Mouse (Mus musculus): ENCODE measurements at regions not wholly inside any gene's neighbourhood (a gene's known extent, or its start where the extent isn't known, plus 50 kb on each side); places are given as distances from the start of the nearest gene placed in this dataset.
"Not testable (repeated sequence)": the region's sequence is repeated elsewhere in the genome, so short reads cannot be mapped to it uniquely, and the experiment has no call there.

- no peak for DNase-seq (ENCODE audit: low spot score in 2 of 2)
These were observed 55.2 kb downstream of the Gm12728 start for GRCm38 (mm10) chr4:105844675-105845466.

DNA sequence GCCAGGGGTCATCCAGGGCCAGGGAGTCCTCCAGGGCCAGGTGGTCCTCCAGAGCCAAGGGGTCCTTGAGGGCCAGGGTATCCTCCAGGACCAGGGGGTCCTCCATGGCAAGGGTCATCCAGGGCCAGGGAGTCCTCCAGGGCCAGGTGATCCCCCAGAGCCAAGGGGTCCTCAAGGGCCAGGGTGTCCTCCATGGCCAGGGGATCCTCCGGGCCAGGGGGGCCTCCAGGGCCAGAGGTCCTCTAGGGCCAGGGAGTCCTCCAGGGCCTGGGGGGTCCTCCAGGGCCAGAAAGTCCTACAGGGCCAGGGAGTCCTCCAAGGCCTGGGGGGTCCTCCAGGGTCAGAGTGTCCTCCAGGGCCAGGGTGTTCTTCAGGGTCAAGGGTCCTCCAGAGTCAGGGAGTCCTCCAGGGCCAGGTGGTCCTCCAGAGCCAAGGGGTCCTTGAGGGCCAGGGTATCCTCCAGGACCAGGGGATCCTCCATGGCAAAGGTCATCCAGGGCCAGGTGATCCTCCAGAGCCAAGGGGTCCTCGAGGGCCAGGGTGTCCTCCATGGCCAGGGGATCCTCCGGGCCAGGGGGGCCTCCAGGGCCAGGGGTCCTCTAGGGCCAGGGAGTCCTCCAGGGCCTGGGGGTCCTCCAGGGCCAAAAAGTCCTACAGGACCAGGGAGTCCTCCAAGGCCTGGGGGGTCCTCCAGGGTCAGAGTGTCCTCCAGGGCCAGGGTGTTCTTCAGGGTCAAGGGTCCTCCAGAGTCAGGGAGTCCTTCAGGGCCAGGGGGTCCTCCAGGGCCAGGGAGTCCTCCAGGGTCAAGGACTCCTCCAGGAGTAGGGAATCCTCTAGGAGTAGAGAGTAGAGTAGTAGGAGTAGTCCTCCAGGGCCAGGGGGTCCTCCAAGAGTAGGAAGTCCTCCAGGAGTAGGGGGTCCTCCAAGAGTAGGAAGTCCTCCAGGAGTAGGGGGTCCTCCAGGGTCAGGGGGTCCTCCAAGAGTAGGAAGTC lies 56.6 kb downstream of the Gm12728 start:
- DNase-seq (ENCODE audit: low spot score in 2 of 2): not testable (repeated sequence)

GRCm38 (mm10) chr4:105853086-105853485 lies 63.4 kb downstream of the Gm12728 start:
- DNase-seq (ENCODE audit: low spot score in 2 of 2): no peak

DNA sequence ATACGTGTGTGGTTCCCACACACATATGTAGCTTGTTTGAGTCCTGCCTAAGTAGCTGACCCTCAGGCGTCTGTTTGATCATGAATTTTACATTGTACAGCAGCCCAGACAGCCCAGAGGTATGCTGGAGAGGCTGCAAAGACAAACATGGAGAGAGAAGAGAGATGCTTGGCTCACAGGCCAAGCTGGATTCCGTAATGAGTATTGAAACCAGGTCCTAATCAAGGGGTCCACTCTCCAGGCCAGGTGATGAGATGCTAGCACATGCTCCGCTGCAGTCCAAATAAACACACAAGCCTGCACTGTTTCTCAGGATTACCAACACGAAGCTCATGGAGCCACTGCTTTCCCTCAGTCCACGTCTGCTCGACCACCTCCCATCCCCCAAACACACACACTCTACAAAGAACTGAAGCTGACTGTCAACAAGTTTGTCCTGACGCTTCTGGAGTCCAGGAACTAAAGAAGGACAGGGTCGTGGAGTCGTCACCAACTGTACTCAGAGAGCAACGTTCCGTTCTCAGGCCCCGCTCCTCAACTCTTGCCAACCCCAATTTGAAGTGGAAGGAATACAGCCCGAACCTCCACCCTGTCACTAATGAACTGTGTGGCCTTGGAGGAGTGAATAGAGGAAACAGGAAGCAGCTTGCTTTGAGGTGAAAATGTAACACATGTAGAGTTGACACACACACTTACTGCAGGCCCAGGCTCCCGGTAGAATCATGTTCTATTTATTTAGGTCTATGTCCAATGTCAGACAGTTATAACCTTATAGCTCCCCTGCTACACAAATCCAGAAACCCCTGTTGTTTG lies 69.6 kb downstream of the Gm12728 start:
- no peak for DNase-seq (ENCODE audit: low spot score in 2 of 2)

DNA sequence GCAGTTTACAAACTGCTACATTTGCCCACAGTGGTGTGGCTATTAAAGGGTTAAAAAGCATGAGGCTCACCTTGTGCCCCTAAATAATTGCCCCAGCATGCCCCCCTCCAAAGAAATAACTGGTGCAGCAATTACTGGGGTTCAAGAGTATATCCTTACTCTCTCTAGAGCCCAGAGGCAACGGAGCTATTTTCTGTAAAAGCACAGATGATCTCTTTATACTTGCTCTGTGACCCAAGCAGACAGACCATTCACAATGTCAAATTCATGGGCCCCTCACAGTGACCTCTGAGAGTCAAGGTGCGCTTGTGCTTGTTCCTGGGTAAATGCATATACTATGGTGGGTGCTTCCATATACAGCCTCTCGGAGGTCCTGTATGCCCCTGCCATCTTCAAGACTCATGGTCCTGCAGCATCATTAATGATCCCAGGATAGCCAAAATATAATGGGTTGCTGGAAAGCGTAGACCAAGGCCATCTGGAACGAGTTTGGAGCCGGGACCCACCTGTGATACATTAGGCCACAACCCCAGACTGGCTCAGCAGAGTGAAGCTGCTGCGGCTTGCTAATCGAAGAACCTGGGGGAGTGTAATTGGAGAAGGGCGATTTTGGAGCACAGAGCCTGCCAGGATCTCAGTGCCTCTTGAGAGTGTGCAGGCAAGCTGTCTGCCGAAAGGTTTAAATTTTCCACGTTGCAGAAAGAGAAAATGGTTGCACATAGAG lies 71.4 kb downstream of the Gm12728 start:
- no peak for DNase-seq (ENCODE audit: low spot score in 2 of 2)

DNA sequence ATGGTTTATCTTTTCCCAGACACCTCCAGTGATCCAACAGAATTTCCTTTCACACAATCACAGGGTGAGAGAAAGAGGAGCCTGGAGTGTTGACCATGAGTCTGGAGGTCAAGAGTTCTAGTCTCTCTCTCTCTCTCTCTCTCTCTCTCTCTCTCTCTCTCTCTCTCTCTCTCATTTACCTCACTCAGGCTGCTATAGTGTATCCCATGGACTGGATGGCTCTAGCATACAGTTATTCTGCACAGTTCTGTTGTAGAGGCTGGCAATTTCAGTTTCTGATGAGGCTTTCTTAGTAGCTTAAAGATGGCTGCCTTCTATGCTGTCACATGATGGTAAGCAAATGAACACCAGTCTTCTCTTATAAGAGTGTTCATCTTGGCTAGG lies 72.0 kb downstream of the Gm12728 start:
- DNase-seq (ENCODE audit: low spot score in 2 of 2): no peak

GRCm38 (mm10) chr4:105870512-105870911 lies 80.8 kb downstream of the Gm12728 start:
- no peak for DNase-seq (ENCODE audit: low spot score in 2 of 2)

DNA sequence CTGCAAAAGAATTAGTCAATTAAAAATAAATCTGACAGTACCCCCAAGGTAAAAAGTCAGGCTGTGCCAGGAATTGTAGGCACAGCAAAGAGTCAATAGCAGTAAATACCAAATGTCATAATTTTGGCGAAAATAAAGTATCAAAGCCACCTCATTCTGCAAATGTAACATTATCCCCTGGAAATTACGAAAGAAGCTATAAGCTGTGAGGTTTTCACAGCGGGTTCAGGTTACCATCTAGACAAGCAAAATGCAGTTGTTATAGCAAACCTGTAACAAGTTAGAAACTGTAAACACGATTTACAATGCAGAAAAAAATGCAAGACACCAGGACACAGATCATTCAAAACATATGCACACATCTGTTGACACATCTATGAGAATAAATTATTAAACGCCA lies 87.6 kb downstream of the Gm12728 start:
- no peak for DNase-seq (ENCODE audit: low spot score in 2 of 2)

DNA sequence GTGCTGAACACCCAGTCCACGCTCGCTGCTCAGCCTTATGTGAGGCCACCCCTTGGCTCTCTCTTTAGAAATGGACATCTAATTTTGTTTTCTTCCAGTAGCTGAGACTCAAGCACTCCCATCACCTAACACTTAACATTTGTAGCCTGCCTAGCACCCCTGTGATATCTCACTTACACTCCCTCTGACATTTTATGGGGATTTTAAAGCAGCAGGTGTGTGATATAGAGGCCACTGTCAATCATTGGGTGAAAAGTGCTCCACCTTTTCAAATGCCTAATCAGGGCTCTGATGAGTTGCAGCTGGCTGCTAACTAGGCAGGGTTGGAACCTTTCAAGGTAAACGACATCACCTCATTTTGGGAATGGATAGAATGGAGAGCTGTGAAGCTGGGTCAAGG lies 90.2 kb downstream of the Gm12728 start:
- no peak for DNase-seq (ENCODE audit: low spot score in 2 of 2)

DNA sequence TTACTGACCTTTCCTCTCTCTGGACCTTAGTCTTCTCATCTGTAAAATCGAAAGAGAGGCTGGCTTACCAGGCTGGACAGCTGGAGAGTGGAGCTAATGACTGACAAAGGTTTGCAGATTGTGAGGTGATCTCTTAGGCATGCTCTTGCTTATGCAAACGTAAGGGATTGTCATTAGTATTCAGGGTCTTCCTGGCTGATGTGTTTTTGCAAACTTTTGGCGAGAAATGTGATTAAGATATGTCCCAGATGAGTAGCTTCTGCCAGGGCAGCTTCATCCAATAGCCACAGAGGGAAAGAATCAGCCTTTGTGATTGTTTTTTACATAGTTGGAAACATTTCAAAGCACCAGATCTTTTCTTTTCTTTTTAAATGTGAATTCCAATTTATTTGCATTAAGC lies 95.1 kb downstream of the Gm12728 start:
- no peak for DNase-seq (ENCODE audit: low spot score in 2 of 2)

DNA sequence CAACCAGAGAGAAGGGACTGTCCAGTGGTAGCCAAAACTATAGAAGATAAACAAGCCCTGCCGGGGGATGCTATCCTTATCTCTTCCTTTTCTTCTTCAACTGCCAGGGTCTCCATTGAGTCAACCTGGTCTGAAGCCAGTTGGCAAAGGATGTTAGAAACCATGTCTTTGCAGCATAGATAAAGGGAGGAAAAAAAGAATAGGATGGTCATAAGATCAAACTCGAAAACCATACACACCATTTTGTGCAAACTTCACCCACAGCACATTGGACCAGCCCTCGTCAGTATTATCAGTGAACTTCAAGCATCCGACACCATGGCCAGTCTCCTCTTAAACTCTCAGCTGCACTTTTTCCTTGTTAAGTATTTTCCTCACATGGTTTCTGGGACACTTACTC lies 101.8 kb downstream of the Gm12728 start:
- DNase-seq (ENCODE audit: low spot score in 2 of 2): no peak

DNA sequence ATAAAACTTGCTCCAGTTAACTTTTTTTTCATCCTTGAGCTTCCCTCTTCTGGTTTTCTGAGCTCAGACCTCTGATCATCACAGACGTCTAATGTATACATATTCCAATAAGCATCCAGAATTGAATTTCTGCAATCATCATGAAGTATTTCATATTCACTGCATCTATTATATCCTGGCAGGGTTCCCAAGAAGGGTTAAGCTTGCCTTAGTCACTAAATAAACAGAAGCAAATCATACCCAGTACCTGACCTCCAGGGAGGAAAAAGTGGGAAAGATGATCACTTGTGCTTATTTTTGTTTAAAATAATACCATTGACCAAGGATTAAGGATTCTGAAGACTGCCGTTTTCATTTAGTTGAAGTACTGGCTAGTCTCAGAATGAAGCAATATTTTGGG lies 102.4 kb downstream of the Gm12728 start:
- DNase-seq (ENCODE audit: low spot score in 2 of 2): no peak

DNA sequence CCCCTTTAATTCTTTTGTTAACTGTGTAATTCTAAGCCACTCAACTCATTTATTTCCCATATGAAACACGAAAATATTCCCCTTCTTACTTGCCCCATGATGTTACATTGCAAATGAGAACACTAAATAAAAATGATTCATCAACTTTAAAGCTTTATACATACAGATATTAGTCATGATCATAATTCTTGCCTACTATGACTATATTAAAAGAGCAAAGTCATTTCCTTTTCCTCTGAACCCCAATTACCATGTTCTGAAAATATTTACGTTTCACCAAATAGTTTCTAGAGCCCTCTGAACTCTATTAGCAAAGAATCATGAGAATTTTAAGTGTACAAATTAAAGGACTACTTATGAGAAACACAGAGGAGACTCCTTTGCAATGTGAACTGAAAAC lies 105.4 kb downstream of the Gm12728 start:
- no peak for DNase-seq (ENCODE audit: low spot score in 2 of 2)

GRCm38 (mm10) chr4:105898054-105898847 lies 108.6 kb downstream of the Gm12728 start:
- DNase-seq (ENCODE audit: low spot score in 2 of 2): no peak

DNA sequence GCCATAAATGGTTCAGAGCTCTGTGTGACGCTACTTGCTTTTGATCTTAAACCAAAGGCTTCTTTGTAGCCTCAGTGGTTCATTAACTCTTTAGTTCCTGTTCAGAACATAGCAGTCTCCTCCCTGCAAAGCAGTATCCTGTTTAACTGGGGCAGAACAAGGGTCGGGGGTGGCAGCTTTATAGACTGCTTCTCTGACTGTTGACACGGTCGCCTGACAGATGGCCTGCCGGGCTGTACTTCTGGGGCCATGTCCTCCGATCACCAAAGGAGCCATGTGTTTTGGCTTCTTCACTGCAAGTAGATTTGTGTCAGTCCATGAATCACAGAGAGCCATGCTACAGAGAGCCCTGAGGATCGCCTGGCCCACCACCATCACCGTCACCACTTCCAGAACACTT lies 115.2 kb downstream of the Gm12728 start:
- no peak for DNase-seq (ENCODE audit: low spot score in 2 of 2)

GRCm38 (mm10) chr4:105906411-105906810 lies 116.7 kb downstream of the Gm12728 start:
- no peak for DNase-seq (ENCODE audit: low spot score in 2 of 2)

- DNase-seq (ENCODE audit: low spot score in 2 of 2): no peak
These were observed 117.9 kb downstream of the Gm12728 start for GRCm38 (mm10) chr4:105907611-105908010.

DNA sequence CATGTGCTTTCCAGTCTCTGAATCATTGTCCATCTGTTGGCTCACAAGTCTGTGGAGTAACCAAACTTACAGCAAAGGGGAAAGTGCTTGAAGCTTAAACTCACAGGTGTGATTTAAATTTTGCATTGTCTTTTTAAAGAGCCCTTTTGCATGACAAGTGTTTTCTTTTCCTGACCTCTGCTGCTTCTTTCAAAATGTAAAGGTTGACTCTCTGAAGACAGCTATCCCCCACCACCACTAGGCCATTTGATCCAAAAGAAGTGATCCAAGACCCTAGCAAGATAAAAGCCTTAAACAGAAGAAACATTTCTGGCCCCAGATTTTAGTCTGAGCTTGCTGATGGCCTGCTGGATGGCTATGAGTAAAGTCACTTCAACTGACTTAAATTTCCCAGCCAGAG lies 118.6 kb downstream of the Gm12728 start:
- no peak for DNase-seq (ENCODE audit: low spot score in 2 of 2)

GRCm38 (mm10) chr4:105909272-105909671 lies 119.6 kb downstream of the Gm12728 start:
- no peak for DNase-seq (ENCODE audit: low spot score in 2 of 2)

- no peak for DNase-seq (ENCODE audit: low spot score in 2 of 2)
These were observed 121.0 kb downstream of the Gm12728 start for GRCm38 (mm10) chr4:105910666-105911065.
